Mouse (Mus musculus): ENCODE results near the gene Pkn3. TPM values are rescaled to one million over a fixed set of nuclear protein-coding genes. Genes with fewer than 3 reads are reported as not detected.
A peak's percentile ranks its signal among the peaks of the same experiment; 100 is the strongest.
"Not testable (repeated sequence)": the region's sequence is repeated elsewhere in the genome, so short reads cannot be mapped to it uniquely, and the experiment has no call there.

The Pkn3 gene
- polyA plus RNA-seq, 1 experiment from 2014 or later = 3.4 TPM

GRCm38 (mm10) chr2:30134928-30135620 is 57.6 kb downstream of the Pkn3 start:
- Histone ChIP-seq H3K4me1 (replicated peaks; ENCODE audit: control insufficient read depth, insufficient read depth, low read length) (no peaks in the 10 kb centered on the region), H3K36me3 (ENCODE audit: control insufficient read depth, insufficient read depth) (peaks cover 18% of the 10 kb centered on the region; the same call in 1 of the 2 replicates), H3K9ac (ENCODE audit: low read depth, low read length) (peak overlapping the region; percentile 74; the same call in 1 of the 2 replicates), H3K27me3 (replicated peaks; ENCODE audit: control insufficient read depth, insufficient read depth, low read length) (no peaks in the 10 kb centered on the region), H3K4me3 (ENCODE audit: low read depth, low read length) (peak overlapping the region; percentile 87), H3K27ac (ENCODE audit: low read depth, low read length) (peak overlapping the region; percentile 93), H3K4me2 (replicated peaks; ENCODE audit: low read depth) (peak overlapping the region; percentile 83), H3K9me3 (ENCODE audit: control insufficient read depth) (no peaks in the 10 kb centered on the region)
- WGBS = 31% methylated on average over 10 of the region's 10 CpGs
- no peak for TF ChIP-seq CTCF (IDR thresholded peaks at IDR 0.05; ENCODE audit: low read depth)
- no peak for ATAC-seq

DNA sequence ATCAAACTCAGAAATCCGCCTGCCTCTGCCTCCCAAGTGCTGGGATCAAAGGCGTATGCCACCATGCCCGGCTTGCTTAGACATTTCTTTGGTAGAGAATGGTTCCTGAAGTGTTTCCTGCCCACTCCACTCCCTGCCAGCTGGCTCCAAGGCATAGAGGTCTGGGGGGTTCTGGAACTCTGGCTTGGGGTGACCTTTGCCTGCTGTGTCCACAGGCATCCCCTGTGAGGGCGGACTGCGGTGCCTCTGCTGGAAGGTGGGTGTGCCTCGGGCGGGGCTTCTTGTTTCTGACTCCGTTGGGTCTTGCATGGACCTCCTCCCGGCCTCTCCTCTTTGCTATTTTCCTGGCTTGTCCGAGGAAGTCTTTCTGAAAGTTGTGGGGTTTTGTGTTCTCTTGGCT is 59.0 kb downstream of the Pkn3 start:
- H3K4me2 ChIP-seq (replicated peaks; ENCODE audit: low read depth) = no peak overlapping the region

DNA sequence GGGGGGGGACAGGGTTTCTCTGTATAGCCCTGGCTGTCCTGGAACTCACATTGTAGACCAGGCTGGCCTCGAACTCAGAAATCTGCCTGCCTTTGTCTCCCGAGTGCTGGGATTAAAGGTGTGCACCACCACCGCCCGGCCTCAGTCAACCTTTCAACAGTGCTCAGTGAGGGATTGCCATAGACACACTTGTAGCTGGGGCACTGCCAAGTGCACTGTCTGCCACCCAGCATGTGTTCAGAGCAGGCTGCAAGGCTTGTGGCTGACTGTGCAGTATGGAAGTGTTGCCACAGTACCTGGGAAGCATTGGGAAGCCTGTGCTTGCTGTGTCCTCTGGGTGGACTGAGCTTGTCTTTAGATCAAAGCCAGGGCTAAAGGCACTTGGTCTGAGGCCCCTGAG is 62.5 kb downstream of the Pkn3 start:
- H3K4me3 ChIP-seq (ENCODE audit: low read depth, low read length); H3K9me3 ChIP-seq (ENCODE audit: control insufficient read depth); H3K4me2 ChIP-seq (replicated peaks; ENCODE audit: low read depth); ATAC-seq; H3K27ac ChIP-seq (ENCODE audit: low read depth, low read length); H3K27me3 ChIP-seq (replicated peaks; ENCODE audit: control insufficient read depth, insufficient read depth, low read length); H3K9ac ChIP-seq (ENCODE audit: low read depth, low read length); H3K4me1 ChIP-seq (replicated peaks; ENCODE audit: control insufficient read depth, insufficient read depth, low read length): not testable (repeated sequence)
- WGBS = 93% methylated on average over 4 of the region's 4 CpGs
- H3K36me3 ChIP-seq (ENCODE audit: control insufficient read depth, insufficient read depth) = peaks cover 66% of the 10 kb centered on the region

More for the DNA sequence above, 59.0 kb downstream of the Pkn3 start:
- no peak overlapping the region for H3K27ac ChIP-seq (ENCODE audit: low read depth, low read length)
- H3K4me3 ChIP-seq (ENCODE audit: low read depth, low read length) = no peak overlapping the region
- H3K27me3 ChIP-seq (replicated peaks; ENCODE audit: control insufficient read depth, insufficient read depth, low read length) = no peaks in the 10 kb centered on the region
- 61% methylated on average over 10 of the region's 10 CpGs for whole genome bisulfite sequencing
- TF ChIP-seq CTCF (IDR thresholded peaks at IDR 0.05; ENCODE audit: low read depth) = no peak
- no peak for ATAC-seq
- no peaks in the 10 kb centered on the region for H3K9me3 ChIP-seq (ENCODE audit: control insufficient read depth)
- H3K36me3 ChIP-seq (ENCODE audit: control insufficient read depth, insufficient read depth) = peaks cover 32% of the 10 kb centered on the region
- no peaks in the 10 kb centered on the region for H3K4me1 ChIP-seq (replicated peaks; ENCODE audit: control insufficient read depth, insufficient read depth, low read length)
- no peak overlapping the region; the same call in 1 of the 2 replicates for H3K9ac ChIP-seq (ENCODE audit: low read depth, low read length)

Other genes starting within 250 kb of the Pkn3 start
- gene Cercam, start 208.5 kb upstream of the Pkn3 start, polyA plus RNA-seq (2015; fragmentation: Nextera tagmentation; extraction: Ambion mirVana) = 9.5 and 10.6 TPM in 2 replicates
- 15.7 and 17.0 TPM in 2 replicates for gene Odf2, start 188.5 kb upstream of the Pkn3 start, polyA plus RNA-seq (2015; fragmentation: Nextera tagmentation; extraction: Ambion mirVana)
- 14.3 and 14.5 TPM in 2 replicates for gene Gle1, start 142.3 kb upstream of the Pkn3 start, polyA plus RNA-seq (2015; fragmentation: Nextera tagmentation; extraction: Ambion mirVana)
- 58.6 and 60.9 TPM in 2 replicates for gene Sptan1, start 112.1 kb upstream of the Pkn3 start, polyA plus RNA-seq (2015; fragmentation: Nextera tagmentation; extraction: Ambion mirVana)
- 4.9 and 5.9 TPM in 2 replicates for gene Wdr34, start 28.8 kb upstream of the Pkn3 start, polyA plus RNA-seq (2015; fragmentation: Nextera tagmentation; extraction: Ambion mirVana)
- gene Set, start 20.3 kb upstream of the Pkn3 start, polyA plus RNA-seq (2015; fragmentation: Nextera tagmentation; extraction: Ambion mirVana) = 174 and 180 TPM in 2 replicates
- 90.9 and 91.3 TPM in 2 replicates for gene Zdhhc12, start 16.0 kb downstream of the Pkn3 start, polyA plus RNA-seq (2015; fragmentation: Nextera tagmentation; extraction: Ambion mirVana)
- 2.6 and 2.8 TPM in 2 replicates for gene Zer1, start 46.9 kb downstream of the Pkn3 start, polyA plus RNA-seq (2015; fragmentation: Nextera tagmentation; extraction: Ambion mirVana)
- gene Tbc1d13, start 56.1 kb downstream of the Pkn3 start, polyA plus RNA-seq (2015; fragmentation: Nextera tagmentation; extraction: Ambion mirVana) = 5.3 and 8.5 TPM in 2 replicates
- gene Endog, start 93.8 kb downstream of the Pkn3 start, polyA plus RNA-seq (2015; fragmentation: Nextera tagmentation; extraction: Ambion mirVana) = 56.3 and 59.3 TPM in 2 replicates
- 17.3 and 18.7 TPM in 2 replicates for gene Spout1, start 100.8 kb downstream of the Pkn3 start, polyA plus RNA-seq (2015; fragmentation: Nextera tagmentation; extraction: Ambion mirVana)
- gene Kyat1, start 128.2 kb downstream of the Pkn3 start, polyA plus RNA-seq (2015; fragmentation: Nextera tagmentation; extraction: Ambion mirVana) = 17.3 and 20.5 TPM in 2 replicates
- gene Lrrc8a, start 160.0 kb downstream of the Pkn3 start, polyA plus RNA-seq (2015; fragmentation: Nextera tagmentation; extraction: Ambion mirVana) = 40.4 and 40.5 TPM in 2 replicates
- gene Gm28035, start 162.9 kb downstream of the Pkn3 start, polyA plus RNA-seq (2015; fragmentation: Nextera tagmentation; extraction: Ambion mirVana) = 0.03 and 0.04 TPM in 2 replicates
- gene Phyhd1, start 188.5 kb downstream of the Pkn3 start, polyA plus RNA-seq (2015; fragmentation: Nextera tagmentation; extraction: Ambion mirVana) = 3.1 and 3.7 TPM in 2 replicates
- not detected in 2 replicates for gene Gm28038, start 203.4 kb downstream of the Pkn3 start, polyA plus RNA-seq (2015; fragmentation: Nextera tagmentation; extraction: Ambion mirVana)
- 23.7 and 24.7 TPM in 2 replicates for gene Dolk, start 208.7 kb downstream of the Pkn3 start, polyA plus RNA-seq (2015; fragmentation: Nextera tagmentation; extraction: Ambion mirVana)
- gene Nup188, start 208.7 kb downstream of the Pkn3 start, polyA plus RNA-seq (2015; fragmentation: Nextera tagmentation; extraction: Ambion mirVana) = 7.1 and 9.1 TPM in 2 replicates